Mouse (Mus musculus) heart, embryonic 14.5 days (tissue): ENCODE results near the gene Spns3. TPM values are rescaled to one million over a fixed set of nuclear protein-coding genes. Genes with fewer than 3 reads are reported as not detected.

Experiments
- ATAC-seq: fragments of 200-750 bp; cut with Nextera tagmentation; 2 replicates; pipeline ENCODE4 v1.8.0; 2017; ENCODE audit warnings: low read depth, moderate TSS enrichment; ENCODE audit not compliant: insufficient number of reproducible peaks, insufficient read depth, low FRiP score
- H3K27ac ChIP-seq, 2 experiments: fragments of 200-500 bp in 1 of 2; fragments of 300-500 bp in 1 of 2; sonication (generic) in 1 of 2; replicated peaks in 1 of 2; 2 replicates each; pipeline ENCODE4 v1.5.1; 2012 to 2014; ENCODE audit warnings: low read depth in 2 of 2, low read length in 2 of 2, control low read depth in 1 of 2, mild to moderate bottlenecking in 1 of 2, mixed read lengths in 1 of 2; ENCODE audit not compliant: control insufficient read depth in 1 of 2, insufficient read depth in 1 of 2
- H3K27me3 ChIP-seq: fragments of 300-500 bp; sonication (generic); 2 replicates; pipeline ENCODE4 v1.6.1; 2014; ENCODE audit warnings: mild to moderate bottlenecking, low read length, control low read depth; ENCODE audit not compliant: control insufficient read depth, insufficient read depth
- H3K36me3 ChIP-seq: fragments of 300-500 bp; sonication (generic); 2 replicates; pipeline ENCODE4 v1.6.1; 2014; ENCODE audit warnings: mild to moderate bottlenecking, control low read depth, low read length, mixed read lengths; ENCODE audit not compliant: control insufficient read depth, insufficient read depth
- H3K4me1 ChIP-seq, 2 experiments: fragments of 200-500 bp in 1 of 2; fragments of 300-500 bp in 1 of 2; sonication (generic) in 1 of 2; 2 replicates each; pipeline ENCODE4 v1.6.1; 2012 to 2014; ENCODE audit warnings: low read length in 2 of 2, control low read depth in 1 of 2, mixed read lengths in 1 of 2; ENCODE audit not compliant: control insufficient read depth in 2 of 2, insufficient read depth in 2 of 2
- H3K4me2 ChIP-seq: fragments of 300-500 bp; sonication (generic); 2 replicates; pipeline ENCODE4 v1.6.1; 2014; ENCODE audit warnings: mild to moderate bottlenecking, low read length
- H3K4me3 ChIP-seq, 2 experiments: fragments of 200-500 bp in 1 of 2; fragments of 300-500 bp in 1 of 2; sonication (generic) in 1 of 2; 2 replicates each; pipeline ENCODE4 v1.5.1; 2012 to 2014; ENCODE audit warnings: low read length in 2 of 2, mild to moderate bottlenecking in 2 of 2, control low read depth in 1 of 2, low read depth in 1 of 2, moderate library complexity in 1 of 2; ENCODE audit not compliant: control insufficient read depth in 1 of 2, insufficient read depth in 1 of 2
- H3K9ac ChIP-seq: fragments of 300-500 bp; sonication (generic); 2 replicates; pipeline ENCODE4 v1.6.1; 2014; ENCODE audit warnings: mild to moderate bottlenecking, low read length
- H3K9me3 ChIP-seq: fragments of 300-500 bp; sonication (generic); 2 replicates; pipeline ENCODE4 v1.6.1; 2016; ENCODE audit warnings: low read length, control low read depth; ENCODE audit not compliant: control insufficient read depth
- WGBS: fragments of 180-500 bp; shearing (Covaris S2); extraction: QIAGEN DNeasy Blood & Tissue Kit; methylation state at CpG from one replicate; pipeline ENCODE4 v1.1.7; 2014; 5-methylcytosine and 5-hydroxymethylcytosine counted together
- polyA plus RNA-seq: library from polyadenylated mRNA; unstranded; fragments of >200 nt; fragmentation: Nextera tagmentation; extraction: Ambion mirVana; gene quantifications from 2 replicates; pipeline ENCODE4 v1.2.1, GENCODE M21; 2014

Spns3 gene
- polyA plus RNA-seq, 1 experiment from 2014 or later, result 0.09 TPM

DNA sequence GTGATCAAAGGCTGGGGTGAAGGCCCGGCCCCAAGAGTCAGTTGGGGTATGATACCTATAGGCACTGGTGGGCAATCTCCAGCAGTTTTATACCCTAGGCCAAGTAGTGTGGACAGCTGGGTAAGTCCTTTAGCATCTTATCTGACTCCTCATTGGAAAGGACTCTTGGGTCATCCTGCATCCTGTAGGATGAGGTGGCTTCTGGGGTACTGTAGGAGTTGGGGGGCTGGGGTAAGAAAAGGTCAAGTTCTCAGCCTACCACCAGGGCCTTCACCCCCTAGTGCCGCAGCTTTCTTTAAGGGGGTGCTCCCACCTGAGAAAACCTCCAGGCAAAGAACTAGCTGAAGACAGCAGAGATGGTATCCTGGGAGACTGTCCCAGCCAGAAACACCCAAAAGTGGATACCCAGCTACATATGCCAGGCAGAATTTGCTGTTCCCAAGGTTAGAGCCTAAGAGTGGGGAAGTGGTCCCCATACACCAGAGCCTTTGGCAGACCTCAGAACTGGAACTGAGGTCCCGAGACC, 98.1 kb downstream of the Spns3 start:
- 91% methylated on average over 3 of the region's 3 CpGs for WGBS
- Histone ChIP-seq H3K4me1 (peaks cover 0 to under 1% of the 10 kb centered on the region in 2 experiments; a peak in 2 of 4 replicates), H3K9ac (no peak overlapping the region), H3K36me3 (peaks cover 59% of the 10 kb centered on the region), H3K27me3 (no peaks in the 10 kb centered on the region), H3K4me2 (no peak overlapping the region), H3K27ac (no peak overlapping the region), H3K9me3 (no peaks in the 10 kb centered on the region), H3K4me3 (no peak overlapping the region)
- no peak for ATAC-seq

DNA sequence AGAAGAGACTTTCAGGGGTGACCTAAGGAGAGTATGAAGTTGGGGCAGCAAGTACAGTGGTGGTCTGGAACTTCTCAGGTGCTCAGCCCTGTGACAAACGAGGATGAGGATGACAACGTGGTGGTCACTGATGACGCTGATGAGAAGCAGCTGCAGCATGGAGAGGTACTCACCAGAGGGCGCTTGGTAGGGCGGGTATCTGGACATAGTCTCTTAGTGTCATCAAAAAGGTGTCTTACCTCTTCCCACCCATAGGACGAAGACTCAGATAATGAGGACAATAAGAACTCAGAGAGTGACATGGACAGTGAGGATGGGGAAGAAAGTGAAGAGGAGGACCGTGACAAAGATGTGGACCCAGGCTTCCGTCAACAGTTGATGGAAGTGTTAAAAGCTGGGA, 102.8 kb downstream of the Spns3 start:
- Histone ChIP-seq H3K4me3 (no peak overlapping the region), H3K4me2 (no peak overlapping the region), H3K27me3 (no peaks in the 10 kb centered on the region), H3K9ac (no peak overlapping the region), H3K9me3 (no peaks in the 10 kb centered on the region), H3K4me1 (no peaks in the 10 kb centered on the region), H3K36me3 (peaks cover 100% of the 10 kb centered on the region), H3K27ac (no peak overlapping the region)
- no peak for ATAC-seq
- WGBS, result 62% methylated on average over 8 of the region's 8 CpGs

DNA sequence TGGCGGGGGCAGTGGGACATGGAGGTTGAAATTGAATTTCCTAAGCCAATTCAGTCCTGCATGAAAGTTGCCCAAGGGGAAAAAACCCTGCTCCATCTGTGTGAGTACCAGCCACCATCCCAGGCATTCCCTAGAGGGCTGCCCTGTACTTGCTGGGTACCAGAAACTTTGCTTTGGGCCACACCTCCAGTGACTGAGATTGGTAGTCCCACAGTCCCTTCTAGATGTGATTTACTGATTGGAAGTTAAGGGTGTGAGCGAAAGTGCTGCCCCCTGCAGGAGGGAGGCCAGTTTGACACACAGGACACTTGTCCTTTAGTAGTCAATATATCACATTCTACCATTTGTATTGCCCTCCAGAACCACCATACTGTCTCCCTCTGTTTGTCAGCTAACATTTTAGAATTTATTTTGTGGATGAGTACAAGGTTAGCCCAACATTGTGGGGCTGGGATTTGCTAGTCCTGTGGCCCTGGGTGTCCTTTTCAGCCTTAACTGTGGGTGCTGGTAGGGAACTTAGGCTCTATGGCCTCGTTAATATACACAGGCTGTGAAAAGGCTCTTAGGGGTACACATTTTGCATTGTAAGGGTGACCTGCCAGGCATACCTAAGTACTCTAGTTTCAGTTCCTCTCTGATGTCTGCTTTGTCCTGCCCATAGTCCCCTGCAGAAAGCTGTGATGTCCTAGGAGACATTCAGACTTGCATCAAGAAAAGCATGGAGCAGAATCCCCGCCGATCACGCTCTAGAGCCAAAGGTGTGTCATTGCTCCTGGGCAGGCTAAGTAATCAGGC, 103.8 kb downstream of the Spns3 start:
- peaks cover 95% of the 10 kb centered on the region for H3K36me3 ChIP-seq
- no peak overlapping the region for H3K4me2 ChIP-seq
- no peak for ATAC-seq
- no peak overlapping the region for H3K4me3 ChIP-seq
- H3K27me3 ChIP-seq, result no peaks in the 10 kb centered on the region
- no peak overlapping the region for H3K27ac ChIP-seq
- peaks cover 5 to 8% of the 10 kb centered on the region in 2 experiments for H3K4me1 ChIP-seq
- no peaks in the 10 kb centered on the region for H3K9me3 ChIP-seq
- WGBS, result 87% methylated on average over 6 of the region's 6 CpGs
- no peak overlapping the region for H3K9ac ChIP-seq

Other genes starting within 250 kb of the Spns3 start
- 8.0 and 8.9 TPM in 2 replicates for gene Xaf1, start 248.9 kb downstream of the Spns3 start, polyA plus RNA-seq
- not detected in 2 replicates for gene Fbxo39, start 236.1 kb downstream of the Spns3 start, polyA plus RNA-seq
- gene Tekt1, start 188.1 kb downstream of the Spns3 start, polyA plus RNA-seq, result 0.19 and 0.28 TPM in 2 replicates
- gene Smtnl2, start 138.8 kb downstream of the Spns3 start, polyA plus RNA-seq, result 116 and 122 TPM in 2 replicates
- not detected in 2 replicates for gene Ggt6, start 115.0 kb downstream of the Spns3 start, polyA plus RNA-seq
- gene Mybbp1a, start 109.2 kb downstream of the Spns3 start, polyA plus RNA-seq, result 61.9 and 64.7 TPM in 2 replicates
- 3.3 and 3.7 TPM in 2 replicates for gene Spns2, start 60.6 kb downstream of the Spns3 start, polyA plus RNA-seq
- 60.2 and 65.4 TPM in 2 replicates for gene Ube2g1, start 56.8 kb upstream of the Spns3 start, polyA plus RNA-seq
- 25.3 and 25.6 TPM in 2 replicates for gene Ankfy1, start 139.5 kb upstream of the Spns3 start, polyA plus RNA-seq
- 5.9 and 8.4 TPM in 2 replicates for gene Cyb5d2, start 245.6 kb upstream of the Spns3 start, polyA plus RNA-seq
- gene Zzef1, start 245.7 kb upstream of the Spns3 start, polyA plus RNA-seq, result 9.8 and 9.9 TPM in 2 replicates